In genomic region chr14:99449112-99449511, GRCm38 (mm10) we compare ENCODE assay signal across 16 mouse cellular contexts.
DNase-seq lines count a peak whose midpoint lies in the region; ATAC-seq and TF ChIP-seq lines count a peak whose summit lies in the region.
"Had no signal": no experiment of that assay in that cellular context is flagged by ENCODE, and none has a peak within 500 bp of the region (broad histone marks: within the 10 kb centered on the region; RNA-seq: fewer than 3 reads in every experiment).

No protein-coding gene starts in this region.

- H3K79me2 ChIP-seq in heart, adult 2 months (replicated peaks; ENCODE audit: control insufficient read depth, insufficient read depth, low read length), result no peaks in the 10 kb centered on the region

- WGBS in stomach, embryonic 16.5 days, result 55% methylated on average over 5 of the region's 5 CpGs
- WGBS in heart, adult 2 months, result 58% methylated on average over 5 of the region's 5 CpGs

- H3K9me3 ChIP-seq in stomach, embryonic 16.5 days (replicated peaks; ENCODE audit: control insufficient read depth, low read length), result no peaks in the 10 kb centered on the region
- H3K9me3 ChIP-seq: forebrain, embryonic 10.5 days; hindbrain, embryonic 10.5 days had no signal

- no peaks in the 10 kb centered on the region for H3K27me3 ChIP-seq in stomach, embryonic 16.5 days (ENCODE audit: control insufficient read depth, insufficient read depth, low read length)
- no peaks in the 10 kb centered on the region for H3K27me3 ChIP-seq in heart, adult 2 months (ENCODE audit: control insufficient read depth, insufficient read depth, low read length)

- peak; percentile 72 for ATAC-seq in megakaryocyte, adult 5-6 weeks (ENCODE audit: poor library complexity, severe bottlenecking)
- 0 out of 2 replicates have a peak, but pooled peaks have one; percentile 50 for ATAC-seq in stomach, embryonic 16.5 days (ENCODE audit: insufficient read depth, low FRiP score)
- ATAC-seq: midbrain, embryonic 16.5 days had no signal

- no peak for TF ChIP-seq EP300 in heart, adult 2 months (IDR thresholded peaks at IDR 0.05; ENCODE audit: insufficient read depth, low read depth, low read length)

- no peaks in the 10 kb centered on the region for H3K36me3 ChIP-seq in stomach, embryonic 16.5 days (ENCODE audit: control insufficient read depth, insufficient read depth, low read length)
- no peaks in the 10 kb centered on the region for H3K36me3 ChIP-seq in heart, adult 2 months (ENCODE audit: control insufficient read depth, insufficient read depth, low read length)
- H3K36me3 ChIP-seq: forebrain, embryonic 10.5 days; hindbrain, embryonic 10.5 days had no signal

- peak overlapping the region; percentile 5; the same call in 1 of the 2 replicates for H3K27ac ChIP-seq in stomach, embryonic 16.5 days (ENCODE audit: low read length)
- no peak overlapping the region for H3K27ac ChIP-seq in heart, adult 2 months
- H3K27ac ChIP-seq: forebrain, embryonic 10.5 days; hindbrain, embryonic 10.5 days had no signal

- no peak overlapping the region for H3K9ac ChIP-seq in stomach, embryonic 16.5 days (ENCODE audit: low read length)
- H3K9ac ChIP-seq in heart, adult 2 months (ENCODE audit: low read depth, low read length), result no peak overlapping the region

- H3K4me3 ChIP-seq in stomach, embryonic 16.5 days (replicated peaks; ENCODE audit: low read length), result no peak overlapping the region
- H3K4me3 ChIP-seq in heart, adult 2 months, result no peak overlapping the region
- H3K4me3 ChIP-seq: forebrain, embryonic 10.5 days; hindbrain, embryonic 10.5 days had no signal

- intact Hi-C loops in heart, adult 2 months (cut with DNase I), result no loop called here
- intact Hi-C loops in heart, postnatal 36 days (cut with DNase I), result no loop called here

- no peak for TF ChIP-seq CTCF in heart, adult 2 months (IDR thresholded peaks at IDR 0.05)

- H3K4me2 ChIP-seq in stomach, embryonic 16.5 days (ENCODE audit: low read depth, low read length), result no peak overlapping the region
- H3K4me2 ChIP-seq: liver, embryonic 11.5 days had no signal

- TF ChIP-seq POLR2A in heart, adult 2 months (IDR thresholded peaks at IDR 0.05; ENCODE audit: insufficient read depth, low read depth, low read length), result no peak

- H3K4me1 ChIP-seq in stomach, embryonic 16.5 days (ENCODE audit: control insufficient read depth, insufficient read depth, low read length), result no peaks in the 10 kb centered on the region
- no peaks in the 10 kb centered on the region for H3K4me1 ChIP-seq in heart, adult 2 months (ENCODE audit: control insufficient read depth, insufficient read depth, low read length)
- H3K4me1 ChIP-seq: forebrain, embryonic 10.5 days; hindbrain, embryonic 10.5 days had no signal

- DNase-seq in CD8-positive naive resting alpha-beta T cell, adult 2 months (ENCODE audit: low read depth in 2 of 2, low spot score in 2 of 2), result peak; percentile 68 to 74
- peak; percentile 70 for DNase-seq in Muller cell, postnatal 12 days (ENCODE audit: inconsistent ontology term)
- no peak for DNase-seq in cerebellum, postnatal 25 days
- DNase-seq in heart, adult 2 months, result no peak
- no peak for DNase-seq in heart, postnatal 36 days
- DNase-seq in MN1 (ENCODE audit: low spot score), result no peak
- DNase-seq: cerebellum, adult 8-10 months; kidney, adult 18-20 months; lung, postnatal 10 days; right cerebral cortex, postnatal 14 days had no signal

Comparison
In these comparisons a context has a peak if more than half of its experiments do, and no peak if none do; other contexts are left out.
1. DNase-seq: peak in CD8-positive naive resting alpha-beta T cell, adult 2 months (2 of 2) and Muller cell, postnatal 12 days (single experiment); none in cerebellum, postnatal 25 days (0 of 2), heart, adult 2 months (0 of 2), heart, postnatal 36 days (0 of 2) and MN1 (single experiment).